Comparison of ENCODE assay signal across 9 mouse cellular contexts in the genomic region with DNA sequence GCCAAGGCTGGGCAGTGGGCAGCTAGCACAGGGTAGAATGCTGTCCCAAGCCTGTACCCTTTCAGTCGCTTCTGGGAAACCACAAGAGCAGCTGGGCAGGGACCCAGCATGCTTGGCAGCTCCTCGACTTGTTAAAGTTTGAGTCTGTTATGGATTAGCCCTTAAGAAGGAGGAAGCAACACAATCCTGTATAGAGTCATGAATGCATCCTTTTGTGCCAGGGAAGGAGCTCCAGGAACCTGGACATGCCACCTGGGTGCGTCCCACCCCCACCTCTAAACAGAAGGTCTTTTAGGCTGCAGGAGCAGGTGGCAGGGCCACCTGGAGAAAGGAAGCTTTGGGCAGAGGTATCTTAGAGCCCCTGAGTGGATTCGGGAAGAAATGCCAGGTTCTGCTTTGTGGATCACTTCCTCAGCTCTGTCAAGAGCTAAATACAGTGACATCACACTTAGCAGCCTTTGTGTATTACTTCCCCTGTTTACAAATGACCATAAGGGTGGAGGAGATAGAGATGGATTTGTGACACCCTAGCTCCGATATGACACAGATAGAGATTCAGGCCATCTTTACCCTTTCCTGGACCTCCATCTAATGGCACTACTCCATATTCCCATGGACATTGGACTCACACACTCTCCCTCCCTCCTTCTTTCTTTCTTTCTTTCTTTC. TPM values are rescaled to one million over a fixed set of nuclear protein-coding genes. Genes with fewer than 3 reads are reported as not detected.
DNase-seq lines count a peak whose midpoint lies in the region; ATAC-seq and TF ChIP-seq lines count a peak whose summit lies in the region.
"Had no signal": no experiment of that assay in that cellular context is flagged by ENCODE, and none has a peak within 500 bp of the region (broad histone marks: within the 10 kb centered on the region; RNA-seq: fewer than 3 reads in every experiment).

No protein-coding gene starts in this region.

- H3ac ChIP-seq in myocyte (ENCODE audit: control insufficient read depth, insufficient read length), result no peak overlapping the region

- H3K27ac ChIP-seq in kidney, embryonic 15.5 days, result peak overlapping the region; percentile 72
- peak overlapping the region; percentile 23; the same call in 1 of the 2 replicates for H3K27ac ChIP-seq in bone marrow, adult 2 months (ENCODE audit: control insufficient read depth, insufficient read depth, low read depth, low read length, poor library complexity)
- peak overlapping the region; percentile 74 for H3K27ac ChIP-seq in embryonic facial prominence, embryonic 13.5 days
- H3K27ac ChIP-seq in intestine, embryonic 14.5 days (ENCODE audit: low read depth), result peak overlapping the region; percentile 51

- peaks cover 49% of the 10 kb centered on the region for H3K4me1 ChIP-seq in kidney, embryonic 15.5 days
- H3K4me1 ChIP-seq in bone marrow, adult 2 months (ENCODE audit: control insufficient read depth, insufficient read depth, low read length), result peaks cover 18% of the 10 kb centered on the region
- H3K4me1 ChIP-seq in embryonic facial prominence, embryonic 13.5 days, result peaks cover 55% of the 10 kb centered on the region
- H3K4me1 ChIP-seq in intestine, embryonic 14.5 days (replicated peaks; ENCODE audit: control insufficient read depth, insufficient read depth, low read length), result peaks cover 48% of the 10 kb centered on the region

- no peak overlapping the region for H3K4me3 ChIP-seq in kidney, embryonic 15.5 days (replicated peaks)
- no peak overlapping the region for H3K4me3 ChIP-seq in bone marrow, adult 2 months (replicated peaks; ENCODE audit: control insufficient read depth, low read depth, low read length)
- no peak overlapping the region for H3K4me3 ChIP-seq in embryonic facial prominence, embryonic 13.5 days
- no peak overlapping the region for H3K4me3 ChIP-seq in intestine, embryonic 14.5 days (ENCODE audit: low read depth, low read length)
- H3K4me3 ChIP-seq in myocyte, result no peak overlapping the region

- H3K4me2 ChIP-seq in kidney, embryonic 15.5 days, result peak overlapping the region; percentile 20; the same call in 1 of the 2 replicates
- H3K4me2 ChIP-seq in embryonic facial prominence, embryonic 13.5 days, result no peak overlapping the region
- 0 out of 2 replicates have a peak overlapping the region, but pooled peaks have one; percentile 8 for H3K4me2 ChIP-seq in intestine, embryonic 14.5 days (ENCODE audit: low read length)
- peak overlapping the region; percentile 99 for H3K4me2 ChIP-seq in myocyte (ENCODE audit: low read depth)

- H3K9ac ChIP-seq in kidney, embryonic 15.5 days, result no peak overlapping the region
- H3K9ac ChIP-seq in embryonic facial prominence, embryonic 13.5 days, result peak overlapping the region; percentile 44; the same call in 1 of the 2 replicates
- no peak overlapping the region for H3K9ac ChIP-seq in intestine, embryonic 14.5 days (ENCODE audit: low read length)

- no peak for TF ChIP-seq POLR2A in bone marrow, adult 2 months (IDR thresholded peaks at IDR 0.05; ENCODE audit: borderline replicate concordance, control insufficient read depth, low read depth, low read length)
- peak; percentile 11 for TF ChIP-seq POLR2A in myocyte (IDR thresholded peaks at IDR 0.05; ENCODE audit: insufficient read length, low read depth)

- no peak for TF ChIP-seq CTCF in bone marrow, adult 2 months (IDR thresholded peaks at IDR 0.05; ENCODE audit: control insufficient read depth, insufficient read depth, low read length)

- 71% methylated on average over 5 of the region's 5 CpGs for WGBS in kidney, embryonic 15.5 days
- WGBS in bone marrow, adult 2 months, result 19% methylated on average over 5 of the region's 5 CpGs
- WGBS in embryonic facial prominence, embryonic 13.5 days, result 65% methylated on average over 5 of the region's 5 CpGs
- 76% methylated on average over 5 of the region's 5 CpGs for WGBS in intestine, embryonic 14.5 days

- peaks cover 77% of the 10 kb centered on the region for H3K79me2 ChIP-seq in myocyte (ENCODE audit: control insufficient read depth, insufficient read depth)

- no peaks in the 10 kb centered on the region for H3K27me3 ChIP-seq in kidney, embryonic 15.5 days
- no peaks in the 10 kb centered on the region for H3K27me3 ChIP-seq in embryonic facial prominence, embryonic 13.5 days
- no peaks in the 10 kb centered on the region for H3K27me3 ChIP-seq in intestine, embryonic 14.5 days (replicated peaks; ENCODE audit: control insufficient read depth, insufficient read depth, low read length)
- H3K27me3 ChIP-seq in myocyte (ENCODE audit: control insufficient read depth, insufficient read depth, insufficient read length), result no peaks in the 10 kb centered on the region

- no peaks in the 10 kb centered on the region for H3K9me3 ChIP-seq in kidney, embryonic 15.5 days (replicated peaks)
- H3K9me3 ChIP-seq in embryonic facial prominence, embryonic 13.5 days, result no peaks in the 10 kb centered on the region
- H3K9me3 ChIP-seq in intestine, embryonic 14.5 days (ENCODE audit: control insufficient read depth, low read length), result no peaks in the 10 kb centered on the region
- H3K9me3 ChIP-seq: G1E had no signal

- DNase-seq in kidney, postnatal 25 days, result no peak
- DNase-seq in intestine, embryonic 14.5 days (ENCODE audit: low spot score), result no peak
- DNase-seq in thymus, postnatal 14 days, result no peak
- DNase-seq in urinary bladder, adult 18-20 months (ENCODE audit: low spot score in 2 of 2), result no peak

- peaks cover 50% of the 10 kb centered on the region for H3K36me3 ChIP-seq in kidney, embryonic 15.5 days
- H3K36me3 ChIP-seq in embryonic facial prominence, embryonic 13.5 days, result peaks cover 68% of the 10 kb centered on the region
- H3K36me3 ChIP-seq in intestine, embryonic 14.5 days (ENCODE audit: control insufficient read depth, insufficient read depth, low read length), result peaks cover 47% of the 10 kb centered on the region
- peaks cover 44% of the 10 kb centered on the region for H3K36me3 ChIP-seq in myocyte (ENCODE audit: control insufficient read depth, insufficient read depth)

- ATAC-seq in kidney, embryonic 15.5 days (replicated peaks; ENCODE audit: low FRiP score), result no peak
- ATAC-seq in embryonic facial prominence, embryonic 13.5 days (ENCODE audit: insufficient number of reproducible peaks, insufficient read depth, low FRiP score, low TSS enrichment, low read depth), result no peak
- no peak for ATAC-seq in intestine, embryonic 14.5 days (replicated peaks; ENCODE audit: low FRiP score, low TSS enrichment, low read depth)

TF ChIP-seq in myocyte, 11 proteins besides CTCF, POLR2A, EP300 and RAD21 (continues in another document):
- TF ChIP-seq POLR2AphosphoS2 (IDR thresholded peaks at IDR 0.05; ENCODE audit: insufficient read length, low read depth) (peak; percentile 18), CEBPB (IDR thresholded peaks at IDR 0.05; ENCODE audit: insufficient read depth, poor library complexity, severe bottlenecking) (no peak), MAX (IDR thresholded peaks at IDR 0.05; ENCODE audit: low read depth) (no peak), MYOG (IDR thresholded peaks at IDR 0.05; ENCODE audit: control insufficient read depth in 1 of 3, insufficient read depth in 1 of 3, insufficient read length in 2 of 3, low read depth in 2 of 3) (peak in 2 of 3 experiments; percentile 14 to 78), TCF3 (IDR thresholded peaks at IDR 0.05; ENCODE audit: insufficient read length, low read depth) (no peak), REST (IDR thresholded peaks at IDR 0.05; ENCODE audit: insufficient read depth, insufficient read length) (no peak), SRF (IDR thresholded peaks at IDR 0.05; ENCODE audit: control insufficient read depth, insufficient read length, low read depth) (no peak)

RNA-seq across cellular contexts. Expression of a gene that starts 6.8 kb away (rescaled TPM):
- polyA plus RNA-seq in kidney, embryonic 15.5 days (2015; fragmentation: Nextera tagmentation; extraction: Ambion mirVana), result 519 and 576 TPM in 2 replicates
- polyA plus RNA-seq in bone marrow, adult 2 months (2011; ENCODE audit: insufficient read depth, insufficient read length, low replicate concordance, missing spikeins), result 51.9 and 92.5 TPM in 2 replicates
- 407 and 457 TPM in 2 replicates for polyA plus RNA-seq in embryonic facial prominence, embryonic 13.5 days (2015; fragmentation: Nextera tagmentation; extraction: Ambion mirVana)
- 457 and 534 TPM in 2 replicates for polyA plus RNA-seq in intestine, embryonic 14.5 days (2014; fragmentation: Nextera tagmentation; extraction: Ambion mirVana)
- polyA plus RNA-seq in myocyte (2012; fragmentation: generic; extraction: Trizol), result 744 TPM

RNA-seq across cellular contexts. Expression of a gene that starts 9.7 kb away (rescaled TPM):
- 91.8 and 105 TPM in 2 replicates for polyA plus RNA-seq in kidney, embryonic 15.5 days (2015; fragmentation: Nextera tagmentation; extraction: Ambion mirVana)
- polyA plus RNA-seq in bone marrow, adult 2 months (2011; ENCODE audit: insufficient read depth, insufficient read length, low replicate concordance, missing spikeins), result 35.9 and 48.2 TPM in 2 replicates
- 98.8 and 105 TPM in 2 replicates for polyA plus RNA-seq in embryonic facial prominence, embryonic 13.5 days (2015; fragmentation: Nextera tagmentation; extraction: Ambion mirVana)
- 59.1 and 60.3 TPM in 2 replicates for polyA plus RNA-seq in intestine, embryonic 14.5 days (2014; fragmentation: Nextera tagmentation; extraction: Ambion mirVana)
- polyA plus RNA-seq in myocyte (2012; fragmentation: generic; extraction: Trizol), result 78.6 TPM

RNA-seq across cellular contexts. Expression of a gene that starts 35.1 kb away (rescaled TPM):
- polyA plus RNA-seq in kidney, embryonic 15.5 days (2015; fragmentation: Nextera tagmentation; extraction: Ambion mirVana), result 7.1 and 8.2 TPM in 2 replicates
- not detected in 2 replicates for polyA plus RNA-seq in bone marrow, adult 2 months (2011; ENCODE audit: insufficient read depth, insufficient read length, low replicate concordance, missing spikeins)
- 7.7 and 9.8 TPM in 2 replicates for polyA plus RNA-seq in embryonic facial prominence, embryonic 13.5 days (2015; fragmentation: Nextera tagmentation; extraction: Ambion mirVana)
- polyA plus RNA-seq in intestine, embryonic 14.5 days (2014; fragmentation: Nextera tagmentation; extraction: Ambion mirVana), result 14.1 and 17.8 TPM in 2 replicates
- 6.9 TPM for polyA plus RNA-seq in myocyte (2012; fragmentation: generic; extraction: Trizol)
- polyA plus RNA-seq: G1E had no signal

RNA-seq across cellular contexts. Expression of a gene that starts 46.8 kb away (rescaled TPM):
- polyA plus RNA-seq in kidney, embryonic 15.5 days (2015; fragmentation: Nextera tagmentation; extraction: Ambion mirVana), result 5.8 and 6.5 TPM in 2 replicates
- polyA plus RNA-seq in bone marrow, adult 2 months (2011; ENCODE audit: insufficient read depth, insufficient read length, low replicate concordance, missing spikeins), result 1.3 TPM in 1 of 2 replicates, not detected in the other
- polyA plus RNA-seq in embryonic facial prominence, embryonic 13.5 days (2015; fragmentation: Nextera tagmentation; extraction: Ambion mirVana), result 0.69 and 0.84 TPM in 2 replicates
- 2.1 and 5.3 TPM in 2 replicates for polyA plus RNA-seq in intestine, embryonic 14.5 days (2014; fragmentation: Nextera tagmentation; extraction: Ambion mirVana)
- polyA plus RNA-seq in myocyte (2012; fragmentation: generic; extraction: Trizol), result 0.12 TPM
- polyA plus RNA-seq: G1E had no signal

RNA-seq across cellular contexts. Expression of a gene that starts 54.5 kb away (rescaled TPM):
- 2.2 and 2.3 TPM in 2 replicates for polyA plus RNA-seq in kidney, embryonic 15.5 days (2015; fragmentation: Nextera tagmentation; extraction: Ambion mirVana)
- 98.0 and 152 TPM in 2 replicates for polyA plus RNA-seq in bone marrow, adult 2 months (2011; ENCODE audit: insufficient read depth, insufficient read length, low replicate concordance, missing spikeins)
- 2.6 and 2.8 TPM in 2 replicates for polyA plus RNA-seq in embryonic facial prominence, embryonic 13.5 days (2015; fragmentation: Nextera tagmentation; extraction: Ambion mirVana)
- polyA plus RNA-seq in intestine, embryonic 14.5 days (2014; fragmentation: Nextera tagmentation; extraction: Ambion mirVana), result 1.5 and 1.6 TPM in 2 replicates
- polyA plus RNA-seq in myocyte (2012; fragmentation: generic; extraction: Trizol), result 59.5 TPM

Comparison
In these comparisons a context has a peak if more than half of its experiments do, and no peak if none do; other contexts are left out.
1. H3K27ac ChIP-seq: peak in every context shown above with its lines; median percentile 74 in embryonic facial prominence, embryonic 13.5 days; 72 in kidney, embryonic 15.5 days; 51 in intestine, embryonic 14.5 days; 23 in bone marrow, adult 2 months.